Mouse (Mus musculus) E14TG2a.4 (cell line): ENCODE measurements at regions not wholly inside any gene's neighbourhood (a gene's known extent, or its start where the extent isn't known, plus 50 kb on each side); places are given as distances from the start of the nearest gene placed in this dataset.
A peak's percentile ranks its signal among the peaks of the same experiment; 100 is the strongest.

Experiments used
- H3K27me3 ChIP-seq: 2 replicates; pipeline ENCODE4 v1.6.1; 2014; ENCODE audit warnings: low read length, control low read depth; ENCODE audit not compliant: insufficient read depth
- H3K36me3 ChIP-seq: 2 replicates; pipeline ENCODE4 v1.6.1; 2014; ENCODE audit warnings: low read length, control low read depth; ENCODE audit not compliant: insufficient read depth
- H3K4me1 ChIP-seq: replicated peaks from 2 replicates; pipeline ENCODE4 v1.6.1; 2014; ENCODE audit warnings: low read depth, low read length, control low read depth
- H3K4me3 ChIP-seq: replicated peaks from 2 replicates; pipeline ENCODE4 v1.5.1; 2014; ENCODE audit warnings: mild to moderate bottlenecking, low read length
- H3K9me3 ChIP-seq: 2 replicates; pipeline ENCODE4 v1.6.1; 2014; ENCODE audit warnings: low read length, control low read depth
- CTCF ChIP-seq: conservative IDR thresholded peaks from 2 replicates; pipeline ENCODE4 v1.5.1; 2014; ENCODE audit warnings: low read length
- NANOG ChIP-seq: IDR thresholded peaks from 2 replicates; pipeline ENCODE4 v1.6.1; 2014; ENCODE audit warnings: borderline replicate concordance, low read length, mixed read lengths
- POU5F1 ChIP-seq: IDR thresholded peaks from 2 replicates; pipeline ENCODE4 v1.6.1; 2014; ENCODE audit warnings: low read length, borderline replicate concordance

GRCm38 (mm10) chrX:139392777-139393176 is 59.3 kb downstream of the Trap1a start:
- no peaks in the 10 kb centered on the region for H3K9me3 ChIP-seq
- no peaks in the 10 kb centered on the region for H3K27me3 ChIP-seq
- H3K4me3 ChIP-seq: no peak overlapping the region
- H3K36me3 ChIP-seq: no peaks in the 10 kb centered on the region
- no peaks in the 10 kb centered on the region for H3K4me1 ChIP-seq
- TF ChIP-seq NANOG (no peak), POU5F1 (no peak), CTCF (no peak)

- no peaks in the 10 kb centered on the region for H3K4me1 ChIP-seq
- H3K27me3 ChIP-seq: no peaks in the 10 kb centered on the region
- no peaks in the 10 kb centered on the region for H3K9me3 ChIP-seq
- TF ChIP-seq NANOG (no peak), POU5F1 (peak; percentile 65; the same call in 1 of the 2 replicates), CTCF (0 out of 2 replicates have a peak, but pooled peaks have one; percentile 13)
- H3K36me3 ChIP-seq: no peaks in the 10 kb centered on the region
- H3K4me3 ChIP-seq: no peak overlapping the region
Observed at GRCm38 (mm10) chrX:139416701-139417100, 63.5 kb upstream of the D330045A20Rik start.

- Histone ChIP-seq H3K4me3 (no peak overlapping the region), H3K27me3 (no peaks in the 10 kb centered on the region), H3K4me1 (no peaks in the 10 kb centered on the region), H3K36me3 (no peaks in the 10 kb centered on the region), H3K9me3 (no peaks in the 10 kb centered on the region)
- TF ChIP-seq NANOG (no peak), CTCF (no peak), POU5F1 (no peak)
Observed at GRCm38 (mm10) chrX:139419867-139420266, 60.3 kb upstream of the D330045A20Rik start.

- Histone ChIP-seq H3K36me3 (no peaks in the 10 kb centered on the region), H3K9me3 (no peaks in the 10 kb centered on the region), H3K4me1 (no peaks in the 10 kb centered on the region), H3K27me3 (no peaks in the 10 kb centered on the region), H3K4me3 (no peak overlapping the region)
- TF ChIP-seq POU5F1 (no peak), CTCF (peak; percentile 54), NANOG (no peak)
Observed at GRCm38 (mm10) chrX:139424307-139424706, 55.9 kb upstream of the D330045A20Rik start.
